Mouse (Mus musculus) ovary, postnatal 10 days (tissue): ENCODE data around the gene Zfp385c.
"Not testable (repeated sequence)": the region's sequence is repeated elsewhere in the genome, so short reads cannot be mapped to it uniquely, and the experiment has no call there.

ENCODE experiments used
- DNase-seq: peaks from one replicate; pipeline ENCODE4 v3.0.0; 2022; ENCODE audit warnings: low spot score

Gene Zfp385c

DNA sequence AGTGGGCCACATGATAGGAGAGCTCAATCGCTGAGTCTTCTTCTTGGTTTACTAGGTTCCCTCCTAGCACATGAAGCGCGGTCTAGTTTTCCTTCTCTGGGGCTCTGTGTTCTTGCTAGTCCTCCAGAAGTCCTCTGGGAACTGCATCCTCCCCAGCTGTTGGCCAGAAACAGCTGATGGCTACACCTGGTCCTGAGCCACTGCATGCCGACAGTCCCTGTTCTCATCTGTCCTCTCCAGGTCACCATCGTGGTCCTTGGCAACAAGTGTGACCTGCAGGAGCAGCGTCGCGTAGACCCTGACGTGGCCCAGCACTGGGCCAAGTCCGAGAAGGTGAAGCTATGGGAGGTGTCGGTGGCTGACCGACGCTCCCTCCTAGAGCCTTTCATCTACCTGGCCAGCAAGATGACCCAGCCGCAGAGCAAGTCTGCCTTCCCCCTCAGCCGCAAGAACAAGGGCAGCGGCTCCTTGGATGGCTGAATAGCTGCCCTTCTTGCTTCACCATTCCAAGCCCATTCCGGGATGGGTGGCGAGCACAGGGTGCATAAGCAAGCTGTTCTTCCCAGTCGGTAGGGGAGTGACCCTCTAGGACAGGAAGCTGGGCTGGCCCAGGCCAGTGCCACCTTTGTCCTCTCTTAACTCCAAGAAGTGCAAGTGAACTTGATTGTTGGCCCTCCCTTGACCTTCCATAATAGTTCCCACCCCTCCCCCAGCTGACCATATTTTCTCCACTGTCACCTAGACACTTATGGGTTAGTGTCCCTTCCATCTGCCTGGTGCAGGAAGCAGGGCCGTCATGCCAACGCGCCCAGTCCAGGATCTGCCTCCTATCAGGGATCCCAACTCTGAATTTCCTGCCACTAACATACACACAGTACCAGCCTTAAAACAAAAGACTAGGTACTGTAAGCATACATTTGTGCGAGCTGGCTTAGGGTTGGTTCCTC is 66.2 kb downstream of the Zfp385c start:
- no peak for DNase-seq

DNA sequence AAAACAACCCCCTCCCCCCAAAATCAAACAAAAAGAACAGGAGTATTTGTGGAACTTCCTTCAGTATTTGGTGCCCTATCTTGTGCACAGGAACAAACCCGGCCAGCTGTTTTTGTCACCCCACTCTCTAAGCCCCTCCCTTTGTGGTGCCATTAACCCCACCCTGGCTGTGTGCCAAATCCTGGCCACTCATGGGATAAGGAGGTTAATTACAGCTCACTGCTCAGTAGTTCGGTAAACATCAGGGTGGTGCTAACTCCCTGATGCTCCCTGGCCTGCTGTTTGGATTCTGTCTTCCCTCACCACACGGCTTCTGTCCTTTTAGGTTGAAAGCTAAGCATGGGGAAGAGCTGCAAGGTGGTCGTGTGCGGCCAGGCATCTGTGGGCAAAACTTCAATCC is 68.4 kb downstream of the Zfp385c start:
- DNase-seq = no peak

- DNase-seq = peak; percentile 83
Observed at GRCm38 (mm10) chr11:100622714-100623113, 69.5 kb downstream of the Zfp385c start.

DNA sequence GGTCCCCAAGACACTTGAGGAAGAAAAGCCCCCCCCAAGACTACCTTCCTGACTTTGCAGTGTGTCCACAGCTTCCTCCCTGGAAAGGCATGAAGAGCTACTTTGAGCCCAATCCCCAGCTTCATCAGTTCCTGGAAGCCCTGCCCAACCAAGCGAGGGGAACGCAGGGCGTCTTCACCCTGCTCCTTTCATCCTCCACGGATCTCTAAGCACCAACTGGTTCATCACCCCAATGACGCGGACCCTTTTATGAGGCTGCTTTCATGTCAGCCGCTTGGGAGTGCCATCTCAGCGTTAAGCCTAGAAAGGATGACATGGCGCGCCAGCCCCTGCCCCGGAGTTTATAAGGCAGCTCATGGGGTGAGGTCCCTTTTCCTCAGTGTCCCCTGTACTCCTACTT is 72.3 kb downstream of the Zfp385c start, which contains the start of gene Dnajc7:
TSS of gene Dnajc7 (minus strand) at position 187 of the 400 bp plus-strand sequence.
- no peak for DNase-seq

GRCm38 (mm10) chr11:100619485-100619975 is 72.7 kb downstream of the Zfp385c start:
- DNase-seq = peak; percentile 91

DNA sequence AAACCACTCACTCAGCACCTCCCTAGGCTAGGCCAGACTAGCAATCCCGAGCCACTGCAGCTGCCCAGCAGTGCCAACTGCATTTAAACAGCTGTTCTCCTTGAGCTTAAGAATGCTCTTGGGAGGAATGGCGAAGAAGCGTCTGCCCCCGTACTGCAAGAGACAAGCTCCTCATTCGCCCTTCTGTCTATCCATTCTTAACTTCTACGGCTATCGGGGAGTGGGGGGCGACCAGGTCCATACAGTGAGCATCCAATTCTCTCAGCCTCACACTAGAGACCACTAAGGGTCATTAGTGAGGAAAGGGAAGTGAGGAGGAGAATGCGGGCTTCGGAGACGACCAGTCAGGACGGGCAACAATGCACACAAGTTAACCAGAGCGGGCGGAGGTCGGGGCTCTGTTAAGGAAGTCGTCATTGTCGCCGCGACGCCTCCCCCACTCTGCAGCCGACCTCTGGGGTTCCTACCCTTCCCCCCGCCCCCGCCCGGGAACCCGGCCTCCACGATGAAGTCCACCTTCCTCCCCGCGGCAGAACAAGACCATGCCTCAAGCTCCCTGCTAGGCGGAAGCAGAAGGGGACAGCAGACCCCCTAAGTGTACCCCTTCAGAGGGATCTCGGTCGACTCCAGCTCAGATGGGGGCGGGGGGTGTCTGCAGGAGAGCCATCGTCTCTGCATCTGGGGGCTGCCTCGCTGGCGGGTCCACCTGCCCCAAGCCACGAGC is 73.3 kb downstream of the Zfp385c start, which contains the start of gene Nkiras2:
TSS of gene Nkiras2 (plus strand) at position 484 of the 724 bp plus-strand sequence.
- DNase-seq = no peak

- no peak for DNase-seq
Observed at GRCm38 (mm10) chr11:100617480-100617879, 74.8 kb downstream of the Zfp385c start.

- DNase-seq = not testable (repeated sequence)
Observed at GRCm38 (mm10) chr11:100616836-100617235, 75.4 kb downstream of the Zfp385c start.

- no peak for DNase-seq
Observed at GRCm38 (mm10) chr11:100616332-100616731, 75.9 kb downstream of the Zfp385c start.

DNA sequence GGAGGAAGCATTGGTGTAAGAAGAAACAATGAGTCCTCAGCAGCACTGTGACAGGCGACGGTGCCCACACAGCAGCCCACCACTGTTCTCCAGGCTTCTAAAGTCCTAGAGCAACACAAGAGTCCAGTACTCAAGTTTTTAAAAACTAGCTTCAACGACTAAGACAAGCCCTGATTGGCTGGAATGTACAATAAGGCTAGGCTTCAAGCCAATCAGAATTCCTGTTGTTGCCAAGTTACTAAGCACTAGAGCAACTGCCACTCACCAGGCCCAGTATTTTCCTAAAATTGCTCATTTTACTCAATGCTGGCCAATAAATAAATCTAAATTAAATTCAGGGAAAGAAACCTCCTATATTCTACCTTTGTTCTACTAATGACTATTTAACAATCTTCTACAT is 79.0 kb downstream of the Zfp385c start:
- DNase-seq = no peak

DNA sequence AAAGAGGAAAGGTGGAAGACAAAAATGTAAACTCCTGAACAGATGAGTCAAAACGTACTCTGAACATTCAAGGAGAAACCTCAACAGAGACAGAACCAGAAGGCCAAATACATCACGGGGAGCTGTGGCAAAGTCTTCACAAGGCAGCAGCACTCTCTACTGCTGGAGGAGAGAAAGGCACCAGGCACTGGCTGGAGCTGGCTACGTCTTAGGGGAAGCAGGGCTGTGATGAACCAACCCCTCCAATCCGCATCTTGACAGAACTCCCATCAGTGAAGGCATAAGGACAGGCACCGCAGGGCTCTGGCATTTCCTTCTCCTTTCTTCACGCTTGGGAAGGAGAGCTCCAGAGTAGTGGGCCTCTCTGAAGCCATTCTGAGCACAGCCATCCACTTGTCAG is 80.6 kb downstream of the Zfp385c start:
- DNase-seq = no peak

- no peak for DNase-seq
Observed at GRCm38 (mm10) chr11:100609997-100610680, 82.1 kb downstream of the Zfp385c start.

DNA sequence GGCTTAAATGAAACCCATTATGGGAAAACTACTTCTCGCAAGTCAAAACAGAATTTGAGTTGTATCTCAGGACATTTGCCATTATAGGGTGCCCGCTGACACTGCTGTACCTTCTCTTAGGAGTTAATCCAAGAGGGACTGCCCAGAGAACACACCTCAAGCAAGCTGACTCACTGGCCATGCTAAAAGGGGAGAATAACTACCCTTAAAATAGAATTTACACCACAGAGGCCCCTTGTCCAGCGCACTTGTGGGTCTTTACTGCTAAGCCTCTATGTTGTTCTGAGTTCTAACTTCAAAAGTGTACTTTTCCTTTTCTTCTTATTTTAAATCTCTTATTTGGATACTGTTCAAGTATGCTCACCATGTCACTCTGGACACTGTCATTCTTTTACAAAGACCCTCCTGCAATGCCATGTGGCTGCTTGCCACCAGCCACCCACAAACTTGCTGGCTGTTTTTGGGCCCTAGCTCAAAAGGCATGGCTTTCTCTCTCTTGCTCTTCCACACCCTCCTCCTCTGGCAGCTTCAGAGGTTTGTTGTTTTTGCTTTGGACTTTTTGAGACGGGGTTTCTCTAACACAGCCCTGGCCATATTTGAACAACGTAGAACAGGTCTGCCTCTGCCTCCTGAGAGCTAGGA is 82.8 kb downstream of the Zfp385c start:
- no peak for DNase-seq

DNA sequence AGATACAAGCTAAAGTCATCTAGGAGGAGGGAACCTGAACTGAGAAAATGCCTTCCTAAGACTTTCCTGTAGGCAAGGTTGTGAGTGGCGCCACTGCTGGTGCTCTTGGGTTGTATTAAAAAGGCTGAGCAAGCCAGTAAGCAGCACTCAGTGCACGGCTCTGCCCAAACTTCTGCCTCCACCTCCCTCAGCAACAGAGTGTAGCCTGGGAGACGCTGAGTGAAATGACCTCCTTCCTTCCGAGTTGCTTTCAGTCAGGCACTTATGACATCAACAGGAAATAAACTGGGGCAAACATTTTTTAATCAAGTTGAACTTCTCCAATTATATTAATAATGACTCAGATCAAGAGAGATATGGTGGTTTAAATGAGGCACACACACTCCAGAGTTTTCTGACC is 83.5 kb downstream of the Zfp385c start:
- no peak for DNase-seq

- no peak for DNase-seq
Observed at GRCm38 (mm10) chr11:100607121-100607520, 85.1 kb downstream of the Zfp385c start.

- DNase-seq = no peak
Observed at GRCm38 (mm10) chr11:100605451-100605850, 86.8 kb downstream of the Zfp385c start.

GRCm38 (mm10) chr11:100604321-100605005 is 87.8 kb downstream of the Zfp385c start:
- no peak for DNase-seq

GRCm38 (mm10) chr11:100603813-100604212 is 88.4 kb downstream of the Zfp385c start:
- DNase-seq = no peak

GRCm38 (mm10) chr11:100603155-100603554 is 89.1 kb downstream of the Zfp385c start:
- no peak for DNase-seq

DNA sequence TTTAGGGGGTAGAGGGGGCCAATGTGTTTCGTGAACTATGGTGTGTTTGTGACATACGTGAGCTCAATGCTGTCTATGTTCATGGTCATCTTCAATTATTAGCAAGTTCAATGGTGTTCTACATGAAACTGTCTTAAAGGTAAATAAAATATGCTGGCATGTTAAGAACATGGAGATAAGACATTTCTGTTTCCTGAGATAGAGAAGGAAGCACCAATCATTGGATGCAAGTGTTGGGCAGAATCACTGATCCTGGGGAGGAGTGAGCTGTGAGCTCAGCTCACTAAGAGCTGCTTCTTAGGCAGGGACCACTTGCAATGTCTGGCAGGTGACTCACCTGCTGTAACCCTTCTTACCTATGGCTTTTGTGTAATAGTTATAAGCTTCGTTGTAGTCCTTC is 90.9 kb downstream of the Zfp385c start:
- DNase-seq = no peak

DNA sequence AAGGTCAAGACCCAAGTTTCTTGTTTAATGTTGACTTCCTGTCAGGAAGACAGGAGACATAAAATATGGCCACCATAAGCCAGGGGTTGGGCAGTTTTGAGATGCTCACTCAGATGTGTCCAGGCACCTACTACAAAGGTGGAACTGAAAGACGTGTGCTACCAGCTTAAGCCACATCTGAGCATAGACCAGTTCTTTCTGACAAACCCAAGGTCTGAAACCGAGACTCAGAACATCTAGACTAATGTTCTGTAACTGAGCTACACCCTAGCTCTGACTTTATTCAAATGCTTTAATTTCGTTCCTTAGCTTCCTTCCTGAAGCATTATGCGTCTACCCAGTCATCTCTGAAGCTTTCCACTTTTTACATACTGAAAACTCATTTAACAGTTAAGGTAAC is 94.2 kb downstream of the Zfp385c start:
- no peak for DNase-seq
